Mouse (Mus musculus) intestine, embryonic 15.5 days (tissue): ENCODE results near the gene Tanc1. TPM values are rescaled to one million over a fixed set of nuclear protein-coding genes. Genes with fewer than 3 reads are reported as not detected.

ENCODE experiments used
- ATAC-seq: fragments of 200-750 bp; cut with Nextera tagmentation; 2 replicates; pipeline ENCODE4 v1.8.0; 2017; ENCODE audit warnings: moderate TSS enrichment, moderate library complexity
- H3K27ac ChIP-seq: fragments of 300-500 bp; sonication (generic); 2 replicates; pipeline ENCODE4 v1.5.1; 2015; ENCODE audit warnings: mild to moderate bottlenecking, inconsistent platforms
- H3K27me3 ChIP-seq: fragments of 300-500 bp; sonication (generic); replicated peaks from 2 replicates; pipeline ENCODE4 v1.6.1; 2015; ENCODE audit warnings: inconsistent platforms
- H3K36me3 ChIP-seq: fragments of 300-500 bp; sonication (generic); 2 replicates; pipeline ENCODE4 v1.6.1; 2015; ENCODE audit warnings: inconsistent platforms
- H3K4me1 ChIP-seq: fragments of 300-500 bp; sonication (generic); replicated peaks from 2 replicates; pipeline ENCODE4 v1.6.1; 2015; ENCODE audit warnings: inconsistent platforms
- H3K4me2 ChIP-seq: fragments of 300-500 bp; sonication (generic); replicated peaks from 2 replicates; pipeline ENCODE4 v1.6.1; 2015; ENCODE audit warnings: mild to moderate bottlenecking, inconsistent platforms
- H3K4me3 ChIP-seq: fragments of 300-500 bp; sonication (generic); replicated peaks from 2 replicates; pipeline ENCODE4 v1.5.1; 2015; ENCODE audit warnings: inconsistent platforms
- H3K9ac ChIP-seq: fragments of 300-500 bp; sonication (generic); 2 replicates; pipeline ENCODE4 v1.6.1; 2015; ENCODE audit warnings: inconsistent platforms
- H3K9me3 ChIP-seq: fragments of 300-500 bp; sonication (generic); 2 replicates; pipeline ENCODE4 v1.6.1; 2016; ENCODE audit warnings: inconsistent platforms
- WGBS: fragments of 180-500 bp; shearing (Covaris S2); methylation state at CpG from one replicate; pipeline ENCODE4 v1.1.7; 2015; 5-methylcytosine and 5-hydroxymethylcytosine counted together
- polyA plus RNA-seq: library from polyadenylated mRNA; unstranded; fragments of >200 nt; fragmentation: Nextera tagmentation; extraction: Ambion mirVana; gene quantifications from 2 replicates; pipeline ENCODE4 v1.2.1, GENCODE M21; 2015

Tanc1 gene
- polyA plus RNA-seq, 1 experiment from 2014 or later, result 19.8 TPM

- peak; percentile 24 for ATAC-seq
- no peak overlapping the region for H3K4me3 ChIP-seq
- 54% methylated on average over 6 of the region's 6 CpGs for WGBS
- H3K9me3 ChIP-seq, result no peaks in the 10 kb centered on the region
- H3K36me3 ChIP-seq, result no peaks in the 10 kb centered on the region
- no peak overlapping the region for H3K9ac ChIP-seq
- H3K27me3 ChIP-seq, result no peaks in the 10 kb centered on the region
- peaks cover 13% of the 10 kb centered on the region for H3K4me1 ChIP-seq
- H3K27ac ChIP-seq, result no peak overlapping the region
- no peak overlapping the region for H3K4me2 ChIP-seq
Measured at GRCm38 (mm10) chr2:59598286-59598685, 13.6 kb upstream of the Tanc1 start.

DNA sequence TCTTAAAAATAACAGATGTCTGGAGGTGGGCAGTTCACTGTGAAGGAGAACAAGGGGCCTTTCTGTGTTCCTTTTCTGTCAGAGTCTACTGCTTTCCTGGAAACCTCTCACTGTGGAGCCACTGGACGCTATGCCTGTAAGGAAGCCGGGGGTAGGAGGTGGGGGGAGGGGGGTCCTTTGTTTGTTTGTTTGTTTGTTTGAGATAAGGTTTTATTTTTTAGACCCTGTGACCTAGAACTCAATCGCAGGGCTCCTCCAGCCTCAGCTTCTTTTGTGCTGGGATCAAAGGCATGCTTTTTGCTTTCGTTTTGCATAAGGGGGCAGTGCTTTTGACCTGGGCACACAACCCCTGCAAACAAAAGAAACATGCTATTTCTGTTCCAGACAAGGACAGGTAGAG is 12.9 kb upstream of the Tanc1 start:
- H3K27me3 ChIP-seq, result no peaks in the 10 kb centered on the region
- H3K27ac ChIP-seq, result peak overlapping the region; percentile 57; the same call in 1 of the 2 replicates
- H3K4me3 ChIP-seq, result no peak overlapping the region
- WGBS, result 31% methylated on average over 4 of the region's 4 CpGs
- no peaks in the 10 kb centered on the region for H3K9me3 ChIP-seq
- ATAC-seq, result no peak; the same call in 1 of the 2 replicates
- H3K4me1 ChIP-seq, result peaks cover 13% of the 10 kb centered on the region
- H3K36me3 ChIP-seq, result no peaks in the 10 kb centered on the region
- peak overlapping the region; percentile 17 for H3K4me2 ChIP-seq
- H3K9ac ChIP-seq, result no peak overlapping the region

- H3K9me3 ChIP-seq, result no peaks in the 10 kb centered on the region
- no peaks in the 10 kb centered on the region for H3K36me3 ChIP-seq
- 5% methylated on average over 7 of the region's 7 CpGs for WGBS
- peak overlapping the region; percentile 17 for H3K4me2 ChIP-seq
- peak overlapping the region; percentile 57; the same call in 1 of the 2 replicates for H3K27ac ChIP-seq
- no peak overlapping the region for H3K4me3 ChIP-seq
- peaks cover 13% of the 10 kb centered on the region for H3K4me1 ChIP-seq
- no peak overlapping the region for H3K9ac ChIP-seq
- no peaks in the 10 kb centered on the region for H3K27me3 ChIP-seq
- ATAC-seq, result peak; percentile 90
Measured at GRCm38 (mm10) chr2:59599338-59600111, 12.3 kb upstream of the Tanc1 start.

DNA sequence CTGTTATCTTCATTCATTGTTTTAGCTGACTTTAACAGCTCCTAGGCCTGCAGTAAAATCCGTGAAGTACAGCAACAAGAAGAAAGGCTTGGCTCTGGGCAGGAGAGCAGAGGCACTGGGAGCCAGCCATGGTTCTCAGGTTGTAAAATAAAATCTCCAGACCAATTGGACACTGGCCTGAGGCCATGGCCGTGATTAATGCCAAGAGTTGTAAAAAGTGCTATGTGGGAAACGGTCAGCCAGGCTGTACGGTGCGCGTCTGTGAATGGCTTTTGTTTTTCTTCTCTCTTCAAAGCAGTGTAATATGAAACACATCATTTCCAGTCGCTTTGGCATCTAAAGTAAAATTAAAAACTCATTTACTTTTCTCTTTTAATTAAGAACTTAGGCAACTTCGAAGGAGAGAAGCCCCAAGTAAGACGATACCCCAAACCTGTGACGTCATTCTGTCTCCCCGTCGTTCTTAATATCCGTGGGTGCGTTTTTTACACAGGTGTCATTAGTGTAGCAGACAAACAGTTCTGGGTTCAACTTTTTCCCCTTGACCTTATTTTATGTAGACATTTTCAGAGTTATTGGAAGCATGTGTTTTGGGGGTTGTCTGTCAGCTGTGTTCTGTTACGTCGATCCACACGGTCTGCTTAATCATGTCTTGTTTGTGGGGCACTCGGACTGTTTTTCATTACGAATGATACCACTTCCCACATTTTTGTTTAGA is 11.6 kb upstream of the Tanc1 start:
- ATAC-seq, result peak; percentile 65; the same call in 1 of the 2 replicates
- Histone ChIP-seq H3K27me3 (no peaks in the 10 kb centered on the region), H3K9me3 (no peaks in the 10 kb centered on the region), H3K9ac (no peak overlapping the region), H3K36me3 (no peaks in the 10 kb centered on the region), H3K4me1 (peaks cover 13% of the 10 kb centered on the region), H3K4me2 (peak overlapping the region; percentile 17; the same call in 1 of the 2 replicates), H3K4me3 (no peak overlapping the region), H3K27ac (peak overlapping the region; percentile 57; the same call in 1 of the 2 replicates)
- WGBS, result 50% methylated on average over 19 of the region's 19 CpGs

- Histone ChIP-seq H3K27me3 (no peaks in the 10 kb centered on the region), H3K9me3 (no peaks in the 10 kb centered on the region), H3K4me2 (no peak overlapping the region), H3K27ac (no peak overlapping the region), H3K4me3 (no peak overlapping the region), H3K4me1 (peaks cover 13% of the 10 kb centered on the region), H3K9ac (no peak overlapping the region), H3K36me3 (no peaks in the 10 kb centered on the region)
- 83% methylated on average over 2 of the region's 2 CpGs for WGBS
- ATAC-seq, result no peak
Measured at GRCm38 (mm10) chr2:59600980-59601379, 10.9 kb upstream of the Tanc1 start.

DNA sequence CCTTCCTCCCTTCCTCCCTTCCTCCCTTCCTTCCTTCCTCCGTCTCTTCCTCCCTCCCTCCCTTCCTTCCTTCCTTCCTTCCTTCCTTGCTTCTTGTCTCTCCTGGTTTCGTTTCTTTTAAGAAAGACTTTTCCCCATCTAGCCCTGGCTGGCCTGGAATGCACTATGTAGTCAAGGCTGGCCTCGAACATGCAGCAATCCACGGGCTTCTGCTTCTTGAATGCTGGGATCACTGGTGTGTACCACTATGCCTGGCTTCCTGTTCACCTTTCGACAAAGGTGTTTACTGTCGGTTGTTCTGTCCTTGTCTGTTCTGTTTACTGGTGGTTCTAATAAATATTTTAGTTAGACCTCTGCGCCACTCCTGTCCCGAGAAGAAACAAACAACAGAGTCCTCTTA is 10.4 kb upstream of the Tanc1 start:
- H3K9ac ChIP-seq, result no peak overlapping the region

GRCm38 (mm10) chr2:59608958-59609357 is 2.9 kb upstream of the Tanc1 start:
- Histone ChIP-seq H3K4me1 (peaks cover 14% of the 10 kb centered on the region), H3K4me3 (no peak overlapping the region), H3K9me3 (no peaks in the 10 kb centered on the region), H3K27ac (no peak overlapping the region), H3K36me3 (no peaks in the 10 kb centered on the region), H3K9ac (no peak overlapping the region), H3K4me2 (no peak overlapping the region), H3K27me3 (no peaks in the 10 kb centered on the region)
- ATAC-seq, result no peak
- WGBS, result 42% methylated on average over 5 of the region's 5 CpGs

More for the DNA sequence above, 10.4 kb upstream of the Tanc1 start:
- no peaks in the 10 kb centered on the region for H3K36me3 ChIP-seq
- peaks cover 13% of the 10 kb centered on the region for H3K4me1 ChIP-seq
- 83% methylated on average over 8 of the region's 8 CpGs for WGBS
- H3K9me3 ChIP-seq, result no peaks in the 10 kb centered on the region
- H3K27me3 ChIP-seq, result no peaks in the 10 kb centered on the region
- H3K27ac ChIP-seq, result no peak overlapping the region
- H3K4me2 ChIP-seq, result no peak overlapping the region
- ATAC-seq, result no peak
- H3K4me3 ChIP-seq, result no peak overlapping the region

DNA sequence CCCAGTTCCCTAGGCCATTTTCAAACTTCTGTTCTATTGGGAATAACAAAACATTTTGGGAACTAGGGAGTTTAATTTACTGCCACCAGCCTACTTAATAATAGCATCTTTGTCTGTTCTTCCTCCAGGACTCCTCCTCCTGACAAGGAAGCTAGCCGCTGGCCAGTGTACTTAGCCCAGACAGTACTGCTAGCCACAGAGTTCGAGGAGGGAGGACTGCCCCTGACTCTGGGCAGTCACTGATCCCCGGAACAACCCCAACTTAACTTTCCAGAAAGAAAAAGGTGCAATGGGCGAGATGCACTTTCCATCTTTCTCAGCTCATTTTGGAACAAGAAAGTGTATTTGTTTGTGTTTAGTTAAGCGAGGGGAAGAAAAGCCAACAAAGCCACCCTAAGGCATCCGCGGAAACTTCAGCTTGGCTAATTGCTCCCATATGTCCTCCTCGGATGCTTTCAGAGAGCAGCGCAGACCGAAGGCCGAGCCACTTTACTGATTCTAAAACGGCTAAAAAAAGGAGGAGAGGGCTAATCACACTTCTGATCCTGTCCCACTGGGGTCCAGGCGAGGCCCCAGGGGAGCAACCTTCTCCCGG is 529 bp upstream of the Tanc1 start:
- H3K36me3 ChIP-seq, result no peaks in the 10 kb centered on the region
- ATAC-seq, result no peak
- peaks cover 28% of the 10 kb centered on the region for H3K4me1 ChIP-seq
- H3K4me2 ChIP-seq, result peak overlapping the region; percentile 87
- H3K27me3 ChIP-seq, result no peaks in the 10 kb centered on the region
- WGBS, result 2% methylated on average over 14 of the region's 14 CpGs
- peak overlapping the region; percentile 96 for H3K9ac ChIP-seq
- peak overlapping the region; percentile 96 for H3K27ac ChIP-seq
- peak overlapping the region; percentile 97 for H3K4me3 ChIP-seq
- no peaks in the 10 kb centered on the region for H3K9me3 ChIP-seq

- ATAC-seq, result peak; percentile 37
- H3K9ac ChIP-seq, result peak overlapping the region; percentile 96
- H3K27me3 ChIP-seq, result no peaks in the 10 kb centered on the region
- H3K4me1 ChIP-seq, result peaks cover 30% of the 10 kb centered on the region
- under 1% methylated on average over 33 of the region's 33 CpGs for WGBS
- H3K9me3 ChIP-seq, result no peaks in the 10 kb centered on the region
- peak overlapping the region; percentile 96 for H3K27ac ChIP-seq
- H3K4me3 ChIP-seq, result peak overlapping the region; percentile 97
- H3K36me3 ChIP-seq, result no peaks in the 10 kb centered on the region
- peak overlapping the region; percentile 87 for H3K4me2 ChIP-seq
Measured at GRCm38 (mm10) chr2:59612733-59613473, 1.1 kb downstream of the Tanc1 start.

DNA sequence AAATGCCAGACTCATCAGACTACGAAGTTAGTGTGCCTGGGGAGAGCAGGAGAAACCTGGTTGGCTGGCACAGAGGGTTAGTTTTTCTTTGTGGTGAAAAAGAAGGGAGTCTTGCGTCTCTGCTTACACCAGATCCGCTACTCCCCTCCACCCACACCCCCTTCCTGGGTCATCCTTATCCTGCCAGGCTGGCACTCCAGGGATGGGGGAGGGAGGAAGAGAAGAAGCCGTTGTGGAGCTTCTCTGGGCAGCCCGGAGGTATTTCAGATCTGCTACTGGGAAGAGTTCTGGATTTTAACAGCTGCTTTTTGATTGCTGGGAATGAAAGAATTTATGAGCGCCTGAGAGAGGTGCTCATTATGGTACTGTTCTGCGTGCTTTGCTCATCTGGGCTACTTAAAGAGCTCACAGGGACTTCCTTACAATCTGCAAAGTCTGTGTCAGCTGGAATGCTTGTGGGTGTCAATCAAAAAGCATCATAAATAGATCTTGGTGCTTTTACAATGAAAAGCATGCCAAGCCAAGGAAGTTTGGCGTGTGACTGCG is 1.7 kb downstream of the Tanc1 start:
- peaks cover 33% of the 10 kb centered on the region for H3K4me1 ChIP-seq
- WGBS, result 9% methylated on average over 9 of the region's 9 CpGs
- peak overlapping the region; percentile 97 for H3K4me3 ChIP-seq
- no peaks in the 10 kb centered on the region for H3K36me3 ChIP-seq
- H3K27me3 ChIP-seq, result no peaks in the 10 kb centered on the region
- peak; percentile 5; the same call in 1 of the 2 replicates for ATAC-seq
- peak overlapping the region; percentile 87 for H3K4me2 ChIP-seq
- no peaks in the 10 kb centered on the region for H3K9me3 ChIP-seq
- H3K9ac ChIP-seq, result peak overlapping the region; percentile 96
- peak overlapping the region; percentile 96 for H3K27ac ChIP-seq

- Histone ChIP-seq H3K4me3 (no peak overlapping the region), H3K9ac (no peak overlapping the region), H3K4me1 (peaks cover 26% of the 10 kb centered on the region), H3K9me3 (no peaks in the 10 kb centered on the region), H3K27me3 (no peaks in the 10 kb centered on the region), H3K27ac (no peak overlapping the region), H3K36me3 (no peaks in the 10 kb centered on the region), H3K4me2 (no peak overlapping the region)
- WGBS, result 71% methylated on average over 2 of the region's 2 CpGs
- no peak for ATAC-seq
Measured at GRCm38 (mm10) chr2:59616890-59617289, 5.0 kb downstream of the Tanc1 start.
